Mouse (Mus musculus) adrenal gland (tissue): Measurements from ENCODE around the gene Zfp799.

Experiments used
- intact Hi-C: fragments of 180-260 bp; cut with DNase I; formaldehyde crosslinking; loops from one replicate; pipeline ENCODE4 v1.15.1; 2025
- long read RNA-seq, 2 experiments: library from polyadenylated mRNA; unstranded; transcript quantifications; one replicate each; pipeline ENCODE4 v2.0.0; 2020; ENCODE audit warnings: borderline replicate concordance in 1 of 2; ENCODE audit not compliant: insufficient replicate concordance in 1 of 2

Gene Zfp799
- long read RNA-seq, experiment 1, partial matches to known transcripts = 0 of 5 reads
- long read RNA-seq, experiment 1, other reads (novel, unspliced or antisense) = 5 of 5 reads
- long read RNA-seq, experiment 2, full-length matches to known transcripts = 1 of 5 reads
- long read RNA-seq, experiment 2, partial matches to known transcripts = 0 of 5 reads
- long read RNA-seq, experiment 2, other reads (novel, unspliced or antisense) = 4 of 5 reads

DNA sequence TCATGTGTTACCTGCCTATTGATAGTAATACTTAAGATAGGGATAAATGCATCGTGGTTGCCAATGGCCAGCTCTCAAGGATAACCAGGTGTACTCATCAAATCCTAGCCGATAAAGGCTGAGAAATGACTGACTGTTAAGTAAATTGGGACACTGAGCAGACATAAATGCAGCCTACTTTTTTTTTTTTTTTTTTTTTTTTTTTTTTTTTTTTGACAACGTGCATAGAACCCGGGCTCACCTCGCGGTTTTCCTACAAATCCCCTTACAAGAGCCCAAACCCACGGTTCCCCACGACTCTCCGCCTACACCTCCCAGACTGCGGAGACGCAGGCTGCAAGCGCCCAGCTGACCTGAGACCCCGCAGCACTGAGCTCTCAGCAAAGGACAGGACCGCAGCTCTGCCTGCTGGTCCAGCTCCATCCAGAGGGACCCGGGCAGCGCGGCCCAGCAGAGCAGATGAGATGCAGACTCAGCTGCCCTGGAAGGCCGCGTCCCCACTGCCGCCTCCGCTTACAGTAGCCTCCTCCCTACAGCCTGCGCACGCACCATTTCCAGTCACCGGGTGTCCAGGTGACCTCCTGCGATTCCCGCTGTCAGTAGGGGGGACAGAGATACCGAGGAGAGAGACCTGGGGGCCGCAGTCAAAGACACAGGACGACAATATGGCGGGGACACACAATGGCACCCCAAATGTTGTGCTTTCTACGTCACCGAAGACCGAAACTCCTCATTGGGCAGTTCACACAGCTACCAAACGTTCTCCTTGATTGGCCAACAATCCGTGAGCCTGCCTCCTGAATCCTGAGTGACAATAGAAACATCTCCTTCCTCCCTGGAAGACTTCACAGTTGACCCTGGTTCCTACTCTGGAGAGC lies at the start of gene Zfp799:
Zfp799 (minus strand) TSS at position 722 of the 878 bp plus-strand sequence.
- intact Hi-C loops = no loop called here

DNA sequence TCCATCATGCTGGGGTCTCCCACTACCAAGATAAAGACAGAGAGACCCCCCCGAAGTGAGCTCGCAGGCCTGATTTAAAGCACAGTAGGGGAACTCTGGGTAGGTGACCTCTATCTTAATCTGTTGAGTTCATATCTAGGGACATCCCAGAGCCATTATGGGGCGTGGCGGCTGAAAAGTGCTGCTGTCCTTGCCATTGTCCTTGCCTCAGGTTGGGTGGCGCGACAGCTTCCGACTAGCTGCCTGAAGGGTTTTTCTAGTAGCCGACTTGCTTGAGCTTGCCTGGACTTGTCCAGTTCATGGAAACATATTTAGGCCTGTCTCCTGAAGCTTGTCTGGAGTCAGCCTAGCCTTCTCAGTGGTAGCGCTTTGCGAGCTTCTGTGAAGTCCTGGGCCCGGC lies 48.7 kb upstream of the Zfp799 start:
- intact Hi-C loops = no loop called here

DNA sequence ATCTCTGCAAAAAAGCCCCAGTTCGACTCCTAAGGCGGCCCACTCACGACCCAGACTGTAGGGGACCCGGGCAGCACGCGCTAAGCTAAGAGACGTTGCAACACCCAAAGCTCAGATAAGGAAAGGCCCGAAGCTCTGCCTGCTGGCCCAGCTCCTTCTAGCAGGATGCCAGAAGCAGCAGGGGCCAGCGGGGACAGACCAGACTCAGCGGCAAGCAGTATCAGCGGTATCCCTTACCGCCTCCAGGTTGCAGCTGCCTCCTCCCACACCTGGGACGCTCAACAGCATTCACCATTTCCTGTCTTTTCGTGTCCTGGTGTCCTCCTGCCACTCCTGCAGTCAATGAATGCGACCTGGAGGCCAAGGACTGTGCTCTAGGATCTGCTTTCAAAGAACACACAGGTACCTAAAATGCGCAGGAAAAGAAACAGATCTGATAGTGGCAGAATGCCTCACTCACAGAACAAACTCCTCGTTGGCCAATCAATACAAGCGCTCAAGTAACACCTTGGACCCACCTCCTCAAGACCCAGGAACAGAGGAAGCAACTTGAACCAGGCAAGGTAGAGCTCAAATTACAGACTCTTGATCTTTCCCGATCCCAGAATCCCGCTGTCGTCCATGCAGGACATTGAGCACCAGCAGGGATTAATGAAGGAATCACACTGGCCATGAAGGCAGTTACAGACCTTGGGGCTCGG lies 47.6 kb upstream of the Zfp799 start:
- intact Hi-C loops = no loop called here

DNA sequence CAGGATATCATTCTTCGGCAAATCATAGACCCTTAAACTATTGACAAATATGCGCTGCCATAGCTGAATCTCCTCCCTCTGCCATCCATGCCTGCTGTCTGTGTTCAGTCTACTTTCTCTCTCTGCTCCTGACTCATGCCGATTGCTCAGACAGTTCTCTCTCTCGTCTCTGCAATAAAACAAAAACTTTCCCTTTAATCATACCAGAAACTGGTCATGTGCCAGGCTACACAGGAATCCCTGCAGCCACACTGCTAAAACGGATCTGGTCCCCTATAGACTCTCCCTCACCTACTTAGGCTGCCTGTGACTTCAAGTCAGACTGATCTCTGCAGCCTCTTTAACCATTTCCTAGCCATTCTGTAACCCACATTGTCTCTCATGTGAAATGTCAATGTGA lies 42.6 kb upstream of the Zfp799 start:
- intact Hi-C loops = no loop called here

DNA sequence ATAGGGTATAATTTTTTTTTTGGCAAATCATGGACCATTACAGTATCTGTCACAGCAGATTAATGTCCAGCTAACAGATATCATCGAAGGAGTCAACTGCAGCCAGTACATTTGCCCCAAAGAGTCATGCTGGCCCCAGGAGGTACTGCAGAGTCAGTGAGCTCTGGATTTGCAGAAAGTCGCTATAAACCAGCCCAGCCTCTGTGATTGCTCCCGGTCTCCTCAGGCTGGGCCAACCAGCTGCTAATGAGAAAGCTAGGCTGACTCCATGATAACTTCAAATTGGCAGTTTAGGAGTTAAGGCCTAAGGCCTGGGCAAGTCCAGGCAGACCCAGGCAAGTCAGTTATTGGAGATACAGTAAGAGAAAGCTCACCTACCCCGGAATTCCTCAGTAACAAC lies 42.0 kb upstream of the Zfp799 start:
- intact Hi-C loops = no loop called here

DNA sequence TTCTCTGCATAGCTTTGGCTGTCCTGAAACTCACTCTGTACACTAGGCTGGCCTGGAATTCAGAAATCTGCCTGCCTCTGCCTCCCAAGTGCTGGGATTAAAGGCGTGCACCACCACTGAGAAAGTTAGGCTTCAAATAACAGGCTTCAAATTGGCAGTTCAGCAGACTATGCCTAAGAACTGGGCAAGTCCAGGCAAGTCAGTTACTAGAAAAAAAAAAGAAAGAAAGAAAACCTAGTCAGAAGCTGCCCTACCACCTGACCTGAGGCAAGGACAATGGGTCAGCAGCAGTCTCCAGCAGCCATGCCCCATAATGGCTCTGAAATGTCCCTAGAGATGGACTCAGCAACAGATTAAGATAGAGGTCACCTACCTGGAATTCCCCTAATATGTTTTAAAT lies 41.4 kb upstream of the Zfp799 start:
- intact Hi-C loops = no loop called here

DNA sequence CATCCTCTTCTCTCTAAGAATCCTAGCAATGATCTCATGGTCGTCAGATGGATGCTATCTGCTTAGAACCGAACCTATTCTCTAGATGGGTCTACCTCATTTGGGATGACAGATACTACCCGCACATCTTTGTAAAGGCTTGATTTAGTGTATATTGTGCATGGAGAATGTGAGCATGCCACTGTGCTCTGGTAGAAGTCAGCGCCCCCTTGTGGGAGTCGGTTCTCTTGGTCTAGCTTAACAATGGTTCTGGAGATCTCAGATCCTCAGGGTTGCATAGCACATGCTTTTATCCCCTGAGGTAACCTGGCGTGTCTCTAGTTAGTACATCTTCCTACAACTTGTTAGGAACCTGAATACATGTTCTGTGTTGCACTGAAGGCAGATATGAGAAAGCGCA lies 37.2 kb upstream of the Zfp799 start:
- intact Hi-C loops = loop anchor here (10.0 kb wide), 2 partner anchors 132 to 232 kb away; no protein-coding TSS in a partner anchor

DNA sequence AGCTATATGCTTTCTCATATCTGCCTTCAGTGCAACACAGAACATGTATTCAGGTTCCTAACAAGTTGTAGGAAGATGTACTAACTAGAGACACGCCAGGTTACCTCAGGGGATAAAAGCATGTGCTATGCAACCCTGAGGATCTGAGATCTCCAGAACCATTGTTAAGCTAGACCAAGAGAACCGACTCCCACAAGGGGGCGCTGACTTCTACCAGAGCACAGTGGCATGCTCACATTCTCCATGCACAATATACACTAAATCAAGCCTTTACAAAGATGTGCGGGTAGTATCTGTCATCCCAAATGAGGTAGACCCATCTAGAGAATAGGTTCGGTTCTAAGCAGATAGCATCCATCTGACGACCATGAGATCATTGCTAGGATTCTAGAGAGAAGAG lies 26.7 kb upstream of the Zfp799 start:
- intact Hi-C loops = loop anchor here (5.0 kb wide), 1 partner anchor 96 kb away; no protein-coding TSS in a partner anchor

DNA sequence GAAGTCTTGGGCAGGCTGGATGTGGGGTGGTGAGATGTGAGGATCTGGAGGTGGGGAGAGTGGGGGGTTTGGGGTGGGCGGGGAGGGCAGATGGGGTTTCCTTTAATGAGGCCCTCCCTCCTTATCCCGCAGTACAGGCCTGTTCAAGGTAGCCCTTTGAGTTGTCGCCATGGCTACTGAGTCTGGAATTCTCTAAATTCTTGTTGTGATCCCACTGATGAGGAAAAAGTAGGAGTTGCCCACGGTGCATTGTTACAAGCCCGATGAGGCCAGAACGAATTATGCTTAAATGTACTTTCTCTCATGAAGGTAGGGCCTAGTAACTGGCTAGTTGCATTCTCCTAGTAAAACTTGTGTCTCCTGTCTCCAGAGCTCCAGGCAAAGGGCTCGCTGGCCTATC lies 21.5 kb upstream of the Zfp799 start:
- intact Hi-C loops = no loop called here

DNA sequence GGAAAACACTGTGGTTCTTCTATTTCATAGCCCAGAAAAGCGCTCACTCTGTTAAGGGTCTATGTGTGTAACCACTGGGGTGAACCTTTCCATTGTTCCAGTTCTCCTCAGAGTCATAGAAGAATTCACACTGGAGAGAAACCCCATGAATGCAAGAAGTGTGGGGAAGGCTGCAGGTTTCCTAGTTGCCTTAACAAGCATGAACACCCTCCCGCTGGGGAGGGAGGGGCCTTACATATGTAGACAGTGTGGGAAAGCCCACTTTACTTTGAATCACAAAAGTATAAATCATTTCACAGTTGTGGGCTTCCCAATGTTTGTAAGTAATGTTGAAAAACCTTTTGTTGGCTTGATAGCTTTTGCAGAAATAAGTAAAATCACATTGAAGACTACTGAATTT lies 11.3 kb upstream of the Zfp799 start:
- intact Hi-C loops = no loop called here

DNA sequence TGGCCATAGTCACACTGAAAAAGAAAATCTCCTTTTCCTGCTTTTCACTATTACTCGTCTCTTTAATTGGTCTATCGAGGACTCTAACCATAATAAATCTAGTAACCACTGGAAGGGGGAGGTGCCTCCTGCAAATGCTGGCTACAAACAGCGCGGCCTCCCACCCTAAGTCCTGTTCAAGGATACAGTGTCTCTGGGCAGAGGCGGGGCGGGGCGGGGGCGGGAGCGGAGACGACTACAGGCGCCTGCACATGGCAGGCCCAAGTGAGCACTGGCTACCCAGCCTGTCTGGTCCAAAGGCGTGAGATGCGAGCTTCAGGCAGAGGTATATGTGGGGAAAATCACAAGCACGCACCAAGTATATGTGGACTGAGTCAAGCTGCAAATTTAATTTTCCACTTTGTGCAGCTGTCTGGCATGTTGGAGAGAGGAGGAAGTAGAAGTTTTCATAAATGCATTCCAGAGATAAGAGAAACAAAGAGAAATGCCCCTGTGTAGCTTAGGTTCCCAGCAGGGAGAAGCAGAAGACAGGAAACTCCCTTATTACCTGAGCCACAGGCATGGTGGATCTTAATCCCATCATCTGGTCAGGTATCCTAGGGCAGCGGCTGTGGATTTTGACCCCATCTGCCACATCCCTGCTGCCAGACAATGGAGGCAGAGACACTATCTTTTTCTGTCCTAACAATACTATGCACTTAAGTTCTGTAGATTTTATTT lies 9.2 kb upstream of the Zfp799 start:
- intact Hi-C loops = no loop called here

DNA sequence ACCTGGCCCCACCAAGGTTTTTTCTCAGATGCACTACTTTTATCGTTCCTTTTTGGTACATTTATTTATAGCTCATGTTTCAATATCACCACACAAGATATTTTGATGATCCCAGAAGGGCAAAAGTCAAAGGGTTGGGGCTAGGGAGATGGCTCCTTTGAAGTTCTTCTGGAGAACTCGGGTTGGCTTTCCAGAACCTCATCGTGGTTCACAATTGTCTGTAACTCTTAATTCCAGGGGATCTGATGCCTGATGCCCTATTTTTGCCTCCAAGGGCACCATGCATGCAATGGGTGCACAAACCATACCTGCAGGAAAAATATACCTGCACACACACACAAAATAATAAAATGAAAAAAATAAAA lies 339 bp upstream of the Zfp799 start:
- intact Hi-C loops = no loop called here

DNA sequence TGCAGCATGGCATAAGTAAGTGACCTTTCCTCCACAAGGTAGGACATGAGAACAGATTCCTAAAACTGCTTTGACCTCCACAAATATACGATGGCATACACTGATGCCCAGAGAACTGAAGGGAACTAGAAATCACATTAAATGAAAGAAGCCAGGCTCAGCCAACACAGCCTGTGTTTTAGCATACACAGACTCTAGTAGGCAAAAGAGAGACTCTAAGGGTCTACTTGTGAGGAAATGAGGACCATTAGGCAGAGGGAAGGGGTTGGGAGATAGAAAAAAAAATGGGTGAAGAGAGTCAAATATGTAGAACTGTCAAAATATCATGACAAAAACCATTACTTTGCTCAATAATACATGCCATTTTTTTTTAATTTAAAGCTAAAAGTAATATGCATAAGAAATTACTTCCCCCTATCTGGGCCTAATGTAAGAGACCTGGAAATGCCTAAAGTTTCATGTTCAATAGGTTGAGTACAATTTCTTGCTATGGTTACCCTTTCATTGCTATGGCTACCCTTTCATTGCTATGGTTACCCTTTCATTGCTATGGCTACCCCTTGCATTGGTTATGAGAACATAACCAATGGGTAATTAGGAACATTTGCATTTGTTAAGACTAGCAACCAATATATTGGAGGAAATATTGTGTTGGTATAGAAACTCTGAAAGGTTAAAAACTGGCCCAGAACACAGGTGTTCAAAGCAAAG lies 13.8 kb downstream of the Zfp799 start:
- intact Hi-C loops = no loop called here

DNA sequence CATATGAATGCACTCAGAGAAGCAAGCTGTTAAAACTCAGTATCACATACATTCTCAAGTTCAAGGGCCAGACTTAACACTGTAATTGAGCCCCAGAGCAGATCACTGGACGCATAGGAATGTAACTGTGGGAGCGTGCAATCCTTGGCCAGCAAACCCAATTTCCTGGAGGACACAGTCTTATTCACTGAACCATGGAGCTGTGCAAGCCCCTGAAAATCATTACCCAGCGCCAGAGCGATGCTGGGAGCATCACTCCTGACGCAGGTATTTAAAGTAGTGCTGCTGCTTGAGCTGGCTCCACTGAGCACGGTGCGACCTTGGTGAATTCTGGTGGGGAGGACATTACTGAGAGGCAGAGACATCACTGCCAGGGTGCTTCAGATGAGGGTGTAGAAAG lies 15.9 kb downstream of the Zfp799 start:
- intact Hi-C loops = no loop called here

DNA sequence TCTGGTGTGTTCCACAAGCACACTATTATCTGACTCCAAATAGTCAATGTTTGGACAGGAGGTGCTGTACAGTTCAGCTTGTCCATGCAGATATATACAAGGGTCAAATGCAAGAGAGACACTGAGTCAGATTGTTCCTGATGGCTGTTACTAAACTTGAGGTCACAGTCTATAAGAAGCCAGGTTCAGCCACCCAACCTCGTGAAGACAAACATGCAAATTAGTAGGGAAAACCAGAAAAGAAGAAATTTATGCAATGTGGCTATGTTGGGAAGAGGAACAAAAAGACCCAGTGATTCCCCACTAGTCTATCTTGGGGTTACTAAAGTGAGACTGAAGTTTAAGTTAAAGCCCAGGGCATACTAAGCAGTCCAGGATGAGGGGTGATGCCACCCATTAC lies 19.4 kb downstream of the Zfp799 start:
- intact Hi-C loops = no loop called here

DNA sequence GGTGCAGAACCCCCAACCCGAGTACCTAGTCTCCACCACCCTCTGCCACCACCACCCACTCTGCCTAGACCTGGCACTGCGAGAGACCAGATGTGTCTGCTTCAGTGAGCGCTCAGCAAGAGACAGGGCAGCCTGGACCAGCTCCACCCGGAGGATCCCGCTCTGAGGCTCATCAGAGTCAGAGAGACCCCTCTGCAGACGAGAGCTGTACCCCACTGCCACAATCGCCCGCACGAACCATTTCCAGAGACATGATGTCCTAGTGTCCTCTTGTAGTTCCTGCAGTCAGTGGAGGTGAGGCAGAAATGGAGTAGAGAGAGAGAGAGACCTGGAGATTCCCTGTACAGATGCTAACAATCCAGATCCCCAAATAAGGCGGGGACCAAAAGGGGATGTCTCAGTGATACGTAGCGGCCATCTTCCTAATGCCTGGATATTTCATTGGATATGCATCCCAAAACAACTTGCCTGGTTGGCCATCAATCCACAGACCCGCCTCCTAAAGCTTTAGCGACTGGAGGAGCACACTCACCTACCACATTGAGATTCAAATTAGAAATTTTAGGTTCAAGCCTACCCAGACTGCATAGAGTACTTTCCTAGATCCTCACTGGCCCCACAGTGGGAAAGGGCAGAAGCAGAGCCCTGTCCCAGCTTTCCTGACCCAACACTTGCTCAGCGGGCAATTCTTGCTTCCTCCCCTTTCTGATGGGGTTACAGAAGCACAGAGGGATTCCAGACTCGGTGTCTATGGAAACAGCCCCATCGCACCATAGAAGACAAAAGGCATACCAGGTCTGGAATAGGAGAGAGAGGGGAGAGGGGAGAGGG lies 20.3 kb downstream of the Zfp799 start, which contains the start of gene Zfp811:
Zfp811 (minus strand) TSS at position 388 of the 831 bp plus-strand sequence.
- intact Hi-C loops = no loop called here

DNA sequence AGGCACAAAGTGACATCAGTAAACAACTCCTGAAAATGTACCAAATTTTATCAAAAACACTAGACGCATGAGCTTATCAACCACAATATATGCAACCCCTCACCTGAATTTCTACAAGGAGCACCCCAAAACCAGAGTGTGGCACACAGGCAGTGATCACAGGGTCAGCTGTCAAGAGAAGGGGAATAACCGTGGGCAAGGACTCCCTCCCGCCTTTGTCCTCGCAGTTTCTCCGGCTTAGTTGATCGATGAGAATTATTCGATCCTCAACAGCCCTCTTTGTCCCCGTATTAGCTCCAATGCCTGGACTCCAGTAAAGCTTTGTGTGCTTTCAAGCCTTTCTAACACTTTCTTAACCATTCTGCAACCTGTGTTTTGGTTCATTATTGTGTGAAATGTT lies 21.1 kb downstream of the Zfp799 start:
- intact Hi-C loops = no loop called here

DNA sequence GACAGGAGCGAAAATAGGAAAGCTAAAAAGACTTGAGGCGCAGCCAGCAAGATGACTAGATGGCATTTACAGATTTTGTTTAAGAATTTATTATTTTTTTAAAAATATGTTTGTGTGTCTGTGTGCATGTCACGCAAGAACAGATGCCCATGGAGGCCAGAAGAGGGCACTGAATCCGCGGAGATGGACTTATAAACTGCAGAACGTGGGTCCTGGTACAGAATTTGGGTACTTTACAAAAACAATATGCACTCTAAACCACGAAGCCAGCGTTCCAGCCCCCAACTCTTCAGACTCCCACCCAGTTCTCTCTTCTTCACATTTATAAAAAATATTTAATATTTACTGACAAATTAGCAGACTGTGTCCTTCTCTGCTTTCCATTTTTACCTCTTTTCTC lies 40.8 kb downstream of the Zfp799 start:
- intact Hi-C loops = no loop called here

DNA sequence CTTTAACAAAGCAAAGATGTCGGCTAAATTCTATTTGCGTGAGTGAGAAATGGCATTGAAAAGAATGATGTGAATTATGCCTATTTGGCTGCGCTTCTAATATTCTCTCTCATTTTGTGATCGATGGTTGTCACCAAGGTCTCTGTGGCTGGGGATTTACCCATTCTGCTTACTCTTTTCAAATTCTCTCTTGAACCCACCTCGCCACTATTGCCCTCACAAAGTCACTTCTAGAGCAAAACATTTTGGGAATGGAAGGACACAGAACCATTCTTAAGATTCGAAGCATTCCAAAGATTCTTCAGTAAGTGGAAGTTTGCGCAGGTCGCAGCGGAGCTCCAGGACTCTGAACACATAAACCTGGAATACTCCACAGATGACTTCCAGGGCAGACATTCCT lies 41.5 kb downstream of the Zfp799 start:
- intact Hi-C loops = no loop called here

DNA sequence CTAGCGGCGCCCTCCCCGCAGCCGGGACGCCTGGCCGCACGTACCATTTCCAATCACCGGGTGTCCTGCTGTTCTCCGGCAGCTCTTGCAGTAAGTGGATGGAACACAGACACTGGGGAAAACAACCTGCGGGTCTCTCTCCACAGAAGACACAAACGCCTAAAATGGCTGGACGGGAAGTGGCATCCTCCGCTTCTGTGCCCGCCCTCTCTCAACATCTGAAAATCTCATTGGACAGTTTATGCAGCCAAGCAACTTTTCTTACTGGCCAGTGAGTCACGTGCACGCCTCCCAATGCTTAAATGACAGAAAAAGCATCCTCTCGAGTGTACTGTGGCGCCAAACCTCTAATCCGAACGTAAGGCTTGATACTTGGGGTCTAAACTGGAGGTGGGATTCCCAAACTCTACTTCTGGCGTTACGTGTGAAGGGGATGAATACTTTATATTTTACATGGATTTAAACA lies 41.9 kb downstream of the Zfp799 start, which contains the start of gene Zfp871:
Zfp871 (minus strand) TSS at position 194 of the 466 bp plus-strand sequence.
- intact Hi-C loops = no loop called here
